Mouse (Mus musculus): ENCODE measurements around the gene Slc35e1.

DNA sequence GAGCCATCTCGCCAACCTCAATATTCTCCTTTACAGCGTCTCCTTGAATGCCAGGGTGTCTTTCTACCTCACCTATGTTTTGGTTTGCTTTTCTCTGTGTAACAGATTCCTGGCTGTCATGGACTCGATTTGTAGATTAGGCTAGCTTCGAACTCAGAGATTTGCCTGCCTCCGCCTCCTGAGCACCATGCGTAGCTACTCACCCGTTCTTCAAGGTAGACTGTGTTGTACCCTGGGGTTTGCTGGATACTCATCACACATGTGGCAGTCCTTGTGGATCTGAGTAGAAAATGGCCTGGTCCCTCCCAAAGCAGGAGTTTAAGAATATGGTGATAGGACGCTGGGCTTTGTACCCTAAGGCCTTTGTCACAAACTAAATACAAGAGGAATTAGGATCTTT is 967 bp upstream of the Slc35e1 start:
- no peak for TF ChIP-seq POLR2A (IDR thresholded peaks at IDR 0.05; ENCODE audit: control insufficient read depth, extremely low read depth, insufficient read depth, low read length, poor library complexity)
- no peak for TF ChIP-seq CTCF (IDR thresholded peaks at IDR 0.05; ENCODE audit: borderline replicate concordance, control insufficient read depth, extremely low read depth, insufficient read depth, low read length, poor library complexity)

Measured in thymus, adult 2 months (tissue).